Mouse (Mus musculus) limb, embryonic 11.5 days (tissue): ENCODE results near the gene Mark3. TPM values are rescaled to one million over a fixed set of nuclear protein-coding genes. Genes with fewer than 3 reads are reported as not detected.

Source experiments
- ATAC-seq: fragments of 200-750 bp; cut with Nextera tagmentation; 2 replicates; pipeline ENCODE4 v1.8.0; 2017; ENCODE audit warnings: low read depth; ENCODE audit not compliant: insufficient number of reproducible peaks, low FRiP score, low TSS enrichment
- DNase-seq: peaks from one replicate; pipeline ENCODE4 v3.0.0-alpha.2; 2015; ENCODE audit warnings: low spot score
- H3K27ac ChIP-seq: fragments of 300-500 bp; sonication (generic); replicated peaks from 2 replicates; pipeline ENCODE4 v1.5.1; 2014; ENCODE audit warnings: low read depth, mild to moderate bottlenecking, low read length
- H3K27me3 ChIP-seq: fragments of 300-500 bp; sonication (generic); 2 replicates; pipeline ENCODE4 v1.6.1; 2014; ENCODE audit warnings: mild to moderate bottlenecking, low read length, mixed read lengths; ENCODE audit not compliant: control insufficient read depth, insufficient read depth
- H3K36me3 ChIP-seq: fragments of 300-500 bp; sonication (generic); 2 replicates; pipeline ENCODE4 v1.6.1; 2014; ENCODE audit warnings: mild to moderate bottlenecking, low read length, moderate library complexity, mixed read lengths; ENCODE audit not compliant: control insufficient read depth, insufficient read depth
- H3K4me1 ChIP-seq: fragments of 300-500 bp; sonication (generic); 2 replicates; pipeline ENCODE4 v1.6.1; 2014; ENCODE audit warnings: low read length, mixed read lengths; ENCODE audit not compliant: control insufficient read depth, insufficient read depth
- H3K4me2 ChIP-seq: fragments of 300-500 bp; sonication (generic); 2 replicates; pipeline ENCODE4 v1.6.1; 2014; ENCODE audit warnings: low read depth, mild to moderate bottlenecking, moderate library complexity; ENCODE audit not compliant: severe bottlenecking
- H3K4me3 ChIP-seq: fragments of 300-500 bp; sonication (generic); 2 replicates; pipeline ENCODE4 v1.5.1; 2014; ENCODE audit warnings: low read depth, low read length
- H3K9ac ChIP-seq: fragments of 300-500 bp; sonication (generic); 2 replicates; pipeline ENCODE4 v1.6.1; 2014; ENCODE audit warnings: mild to moderate bottlenecking, low read length
- H3K9me3 ChIP-seq: fragments of 300-500 bp; sonication (generic); 2 replicates; pipeline ENCODE4 v1.6.1; 2016; ENCODE audit warnings: low read length; ENCODE audit not compliant: control insufficient read depth
- WGBS: fragments of 180-500 bp; shearing (Covaris S2); extraction: QIAGEN DNeasy Blood & Tissue Kit; methylation state at CpG from one replicate; pipeline ENCODE4 v1.1.7; 2014; 5-methylcytosine and 5-hydroxymethylcytosine counted together
- polyA plus RNA-seq: library from polyadenylated mRNA; unstranded; fragments of >200 nt; fragmentation: Nextera tagmentation; extraction: Ambion mirVana; gene quantifications from 2 replicates; pipeline ENCODE4 v1.2.1, GENCODE M21; 2014

The Mark3 gene
- polyA plus RNA-seq, 1 experiment from 2014 or later = 65.4 TPM

DNA sequence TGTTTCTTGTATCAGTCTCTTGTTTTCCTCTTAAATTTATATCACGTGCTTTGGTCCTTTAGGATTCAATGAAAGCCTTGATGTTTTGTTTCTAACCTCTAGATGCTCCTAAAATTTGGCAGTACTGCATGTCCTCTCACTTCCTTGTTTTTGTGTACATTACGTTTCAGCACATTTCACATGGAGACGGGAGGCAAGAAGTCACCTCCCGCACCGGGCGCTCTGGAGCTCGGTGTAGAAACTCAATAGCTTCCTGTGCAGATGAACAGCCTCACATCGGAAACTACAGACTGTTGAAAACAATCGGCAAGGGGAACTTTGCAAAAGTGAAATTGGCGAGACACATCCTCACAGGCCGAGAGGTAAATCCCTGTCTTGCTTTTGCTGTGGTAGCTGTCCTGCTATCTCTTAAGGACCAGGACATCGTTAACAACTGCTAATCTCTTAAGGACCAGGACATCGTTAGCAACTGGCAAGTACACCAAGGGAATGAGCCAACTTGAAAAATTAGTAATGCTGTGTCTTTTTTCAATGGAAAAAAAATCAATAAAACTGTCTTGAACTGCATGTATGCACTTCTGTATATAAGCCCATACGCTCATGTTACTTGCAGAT, 18.2 kb downstream of the Mark3 start:
- DNase-seq (no peak), ATAC-seq (no peak)
- 92% methylated on average over 14 of the region's 14 CpGs for WGBS
- Histone ChIP-seq H3K27ac (no peak overlapping the region), H3K4me3 (no peak overlapping the region), H3K9ac (no peak overlapping the region), H3K36me3 (peaks cover 12% of the 10 kb centered on the region; the same call in 1 of the 2 replicates), H3K27me3 (no peaks in the 10 kb centered on the region), H3K9me3 (no peaks in the 10 kb centered on the region), H3K4me1 (no peaks in the 10 kb centered on the region), H3K4me2 (no peak overlapping the region)

DNA sequence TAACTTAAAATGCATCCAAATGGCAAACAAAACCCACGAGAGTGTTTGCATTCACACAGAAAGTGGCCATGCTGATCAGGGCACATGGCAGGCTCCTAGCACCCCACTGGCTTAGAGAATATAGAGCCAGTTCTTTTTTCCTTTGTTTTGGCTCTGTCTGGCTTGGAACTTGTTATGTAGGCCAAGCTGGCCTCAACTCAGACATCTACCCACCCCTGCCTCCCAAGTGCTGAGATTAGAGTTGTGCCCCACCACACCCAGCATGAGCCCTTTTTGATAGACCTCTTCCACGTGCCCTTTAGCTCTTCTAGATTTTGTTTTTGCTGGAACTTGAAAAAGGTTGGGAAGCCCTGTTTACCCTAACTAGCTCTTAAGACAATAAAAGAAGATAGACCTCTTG, 19.5 kb downstream of the Mark3 start:
- 89% methylated on average over 2 of the region's 2 CpGs for WGBS
- peaks cover 16% of the 10 kb centered on the region; the same call in 1 of the 2 replicates for H3K36me3 ChIP-seq
- no peak overlapping the region for H3K9ac ChIP-seq
- H3K27ac ChIP-seq = no peak overlapping the region
- no peaks in the 10 kb centered on the region for H3K4me1 ChIP-seq
- ATAC-seq (no peak), DNase-seq (no peak)
- no peaks in the 10 kb centered on the region for H3K9me3 ChIP-seq
- H3K4me3 ChIP-seq = no peak overlapping the region
- H3K27me3 ChIP-seq = no peaks in the 10 kb centered on the region
- no peak overlapping the region for H3K4me2 ChIP-seq

DNA sequence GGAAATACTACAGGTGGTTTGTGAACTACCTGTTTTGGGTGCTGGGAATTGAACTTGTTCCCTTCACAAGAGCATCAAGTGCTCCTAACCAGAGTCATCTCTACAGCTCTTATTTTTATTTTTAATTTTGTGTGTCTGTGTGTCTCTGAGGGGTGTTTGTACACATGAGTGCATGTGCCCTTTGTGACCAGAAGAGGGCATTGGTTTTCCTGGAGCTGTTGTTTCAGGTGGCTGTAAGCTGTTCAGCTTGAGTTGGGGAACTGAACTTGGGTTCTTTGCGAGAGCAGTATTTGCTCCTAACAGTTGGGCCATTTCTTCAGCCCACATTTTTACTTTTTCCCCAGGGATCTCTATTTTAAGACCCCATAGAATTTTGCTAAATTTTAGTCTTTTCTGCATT, 23.0 kb downstream of the Mark3 start:
- Histone ChIP-seq H3K4me3 (no peak overlapping the region), H3K9me3 (no peaks in the 10 kb centered on the region), H3K9ac (no peak overlapping the region), H3K4me1 (no peaks in the 10 kb centered on the region), H3K27me3 (no peaks in the 10 kb centered on the region), H3K4me2 (no peak overlapping the region), H3K36me3 (peaks cover 20% of the 10 kb centered on the region; the same call in 1 of the 2 replicates), H3K27ac (no peak overlapping the region)
- DNase-seq (no peak), ATAC-seq (no peak)
- WGBS = 97% methylated on average over 1 of the region's 1 CpGs

DNA sequence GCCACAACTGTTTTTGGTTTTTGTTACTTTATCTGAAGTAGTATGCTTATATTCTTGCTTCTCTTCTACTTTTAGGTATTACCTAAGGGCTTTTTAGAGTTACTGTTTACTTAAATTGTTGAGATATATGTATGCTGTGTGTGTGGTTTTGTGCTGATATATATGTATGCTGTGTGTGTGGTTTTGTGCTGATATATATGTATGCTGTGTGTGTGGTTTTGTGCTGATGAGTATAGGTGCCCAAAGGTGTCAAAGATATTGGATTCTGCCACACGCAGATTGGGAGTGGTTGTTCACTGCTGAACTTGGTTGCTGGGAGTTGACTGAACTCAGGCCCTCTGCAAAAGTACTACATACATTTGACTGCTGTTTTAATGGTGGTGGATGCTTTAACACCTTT, 24.6 kb downstream of the Mark3 start:
- no peaks in the 10 kb centered on the region for H3K4me1 ChIP-seq

DNA sequence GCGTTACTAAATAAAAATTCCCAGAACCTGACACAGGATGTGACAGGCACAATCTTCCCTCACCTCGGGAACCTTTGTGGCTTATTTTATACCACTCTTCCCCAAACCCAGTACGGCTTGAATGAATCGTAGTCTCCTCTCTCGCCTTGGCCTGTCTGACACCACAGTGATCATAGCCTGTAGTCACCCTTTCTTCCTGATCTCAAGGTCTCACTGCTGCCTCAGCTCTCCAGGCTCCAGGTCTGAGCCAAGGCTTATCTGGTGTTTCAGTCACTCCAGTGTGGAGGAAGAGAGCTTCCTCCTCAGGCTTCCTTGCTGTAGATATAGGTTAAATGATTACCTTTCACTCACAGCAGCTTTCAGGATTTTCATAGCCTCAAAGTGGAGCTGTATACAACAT, 25.3 kb downstream of the Mark3 start:
- WGBS = 93% methylated on average over 5 of the region's 5 CpGs

More for the DNA sequence above, 24.6 kb downstream of the Mark3 start:
- no peak for ATAC-seq
- no peak for DNase-seq
- Histone ChIP-seq H3K4me2 (no peak overlapping the region), H3K27ac (no peak overlapping the region), H3K4me3 (no peak overlapping the region), H3K36me3 (peaks cover 16% of the 10 kb centered on the region; the same call in 1 of the 2 replicates), H3K9me3 (no peaks in the 10 kb centered on the region), H3K9ac (no peak overlapping the region), H3K27me3 (no peaks in the 10 kb centered on the region)
- 93% methylated on average over 1 of the region's 1 CpGs for WGBS

DNA sequence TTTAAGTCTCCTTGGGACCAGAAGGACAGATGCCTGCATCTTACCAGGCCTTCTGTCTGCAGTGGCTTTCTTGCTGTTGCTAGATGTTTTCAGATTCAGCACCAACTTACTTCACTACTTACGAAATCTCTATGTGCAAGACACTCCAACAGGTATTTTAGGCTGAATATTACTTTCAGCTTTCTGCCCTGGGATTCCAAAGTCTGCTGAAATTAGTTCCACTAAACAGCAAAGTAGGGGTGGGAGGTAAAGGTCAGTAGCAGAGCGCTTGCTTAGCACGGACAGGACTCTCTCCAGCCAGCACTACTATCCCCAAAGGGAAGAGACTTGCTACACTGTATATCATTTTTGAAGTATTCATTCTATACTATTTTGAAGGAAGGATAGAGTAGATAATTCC, 29.5 kb downstream of the Mark3 start:
- Histone ChIP-seq H3K9ac (no peak overlapping the region), H3K4me3 (no peak overlapping the region), H3K27ac (no peak overlapping the region), H3K4me2 (no peak overlapping the region), H3K4me1 (no peaks in the 10 kb centered on the region), H3K36me3 (peaks cover 6% of the 10 kb centered on the region), H3K9me3 (no peaks in the 10 kb centered on the region), H3K27me3 (no peaks in the 10 kb centered on the region)
- ATAC-seq = no peak
- no peak for DNase-seq
- WGBS = 90% methylated on average over 3 of the region's 3 CpGs

More for the DNA sequence above, 25.3 kb downstream of the Mark3 start:
- DNase-seq (no peak), ATAC-seq (no peak)
- Histone ChIP-seq H3K4me2 (no peak overlapping the region), H3K9me3 (no peaks in the 10 kb centered on the region), H3K27me3 (no peaks in the 10 kb centered on the region), H3K36me3 (peaks cover 16% of the 10 kb centered on the region; the same call in 1 of the 2 replicates), H3K9ac (no peak overlapping the region), H3K4me1 (no peaks in the 10 kb centered on the region), H3K4me3 (no peak overlapping the region), H3K27ac (no peak overlapping the region)

DNA sequence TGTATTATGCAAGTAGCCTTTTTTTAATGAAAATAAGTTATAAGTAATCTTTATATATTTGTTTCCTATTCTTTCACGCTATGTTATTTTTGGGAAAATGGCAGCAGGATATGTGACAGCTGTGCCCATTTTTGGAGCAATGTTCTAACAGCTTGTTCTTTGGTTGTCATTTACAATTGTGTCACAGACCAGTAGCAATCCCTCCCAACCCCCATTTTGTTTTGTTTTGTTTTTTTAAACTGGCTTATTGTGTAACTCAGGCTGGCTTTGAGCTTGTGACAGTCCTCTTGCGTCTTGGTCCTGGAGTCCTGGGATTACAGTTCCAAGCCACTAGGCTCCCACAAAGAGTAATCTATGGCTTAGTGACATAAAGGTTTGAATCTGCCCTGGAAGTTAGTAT, 31.3 kb downstream of the Mark3 start:
- H3K27ac ChIP-seq = no peak overlapping the region
- DNase-seq = no peak
- no peak overlapping the region for H3K9ac ChIP-seq
- H3K4me3 ChIP-seq = no peak overlapping the region
- no peak overlapping the region for H3K4me2 ChIP-seq
- ATAC-seq = no peak
- no peaks in the 10 kb centered on the region for H3K4me1 ChIP-seq
- H3K36me3 ChIP-seq = peaks cover 9% of the 10 kb centered on the region
- H3K27me3 ChIP-seq = no peaks in the 10 kb centered on the region
- WGBS = 95% methylated on average over 2 of the region's 2 CpGs
- H3K9me3 ChIP-seq = no peaks in the 10 kb centered on the region

DNA sequence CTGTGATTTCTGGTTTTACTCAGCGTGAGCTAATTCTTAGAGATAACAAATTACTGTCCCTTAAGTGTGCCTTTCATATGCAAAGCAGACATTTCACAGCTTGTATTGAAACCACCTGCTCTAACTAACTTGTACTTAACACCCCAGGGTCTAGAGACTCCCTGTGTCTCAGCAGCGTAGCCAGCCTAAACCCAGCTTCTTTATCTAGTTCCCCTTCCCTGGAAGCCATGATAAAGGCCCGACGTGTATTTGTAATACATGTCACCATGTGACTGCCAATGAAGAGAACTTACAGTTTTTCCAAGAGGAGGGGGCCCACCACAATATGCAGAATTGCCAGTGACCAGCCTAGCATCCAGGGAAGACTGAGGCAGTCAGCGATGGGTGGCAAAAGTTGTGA, 33.7 kb downstream of the Mark3 start:
- H3K4me1 ChIP-seq = no peaks in the 10 kb centered on the region
- 64% methylated on average over 5 of the region's 5 CpGs for WGBS
- H3K27me3 ChIP-seq = no peaks in the 10 kb centered on the region
- no peak for DNase-seq
- H3K9me3 ChIP-seq = no peaks in the 10 kb centered on the region
- H3K4me2 ChIP-seq = no peak overlapping the region
- H3K9ac ChIP-seq = no peak overlapping the region
- no peak for ATAC-seq
- peaks cover 10% of the 10 kb centered on the region for H3K36me3 ChIP-seq
- H3K27ac ChIP-seq = no peak overlapping the region
- H3K4me3 ChIP-seq = no peak overlapping the region
